In genomic region chr16:17309036-17309435, GRCm38 (mm10) we compare ENCODE assay signal across 23 mouse cellular contexts. TPM values are rescaled to one million over a fixed set of nuclear protein-coding genes. Genes with fewer than 3 reads are reported as not detected.
DNase-seq lines count a peak whose midpoint lies in the region; ATAC-seq and TF ChIP-seq lines count a peak whose summit lies in the region.
"Had no signal": no experiment of that assay in that cellular context is flagged by ENCODE, and none has a peak within 500 bp of the region (broad histone marks: within the 10 kb centered on the region; RNA-seq: fewer than 3 reads in every experiment).

No protein-coding gene starts in this region.

- 81% methylated on average over 10 of the region's 10 CpGs for WGBS in lung, adult 2 months
- 94% methylated on average over 10 of the region's 10 CpGs for WGBS in midbrain, embryonic 13.5 days
- WGBS in midbrain, postnatal 0 days = 95% methylated on average over 10 of the region's 10 CpGs

- H3K4me2 ChIP-seq in midbrain, embryonic 13.5 days (replicated peaks) = no peak overlapping the region
- H3K4me2 ChIP-seq in midbrain, postnatal 0 days (ENCODE audit: low read depth, low read length, poor library complexity, severe bottlenecking) = no peak overlapping the region
- H3K4me2 ChIP-seq: embryonic facial prominence, embryonic 12.5 days; forebrain, embryonic 13.5 days; forebrain, embryonic 15.5 days had no signal

- H3K9ac ChIP-seq in midbrain, embryonic 13.5 days (replicated peaks) = no peak overlapping the region
- no peak overlapping the region for H3K9ac ChIP-seq in midbrain, postnatal 0 days (replicated peaks; ENCODE audit: low read length, poor library complexity, severe bottlenecking)
- H3K9ac ChIP-seq: embryonic facial prominence, embryonic 12.5 days; forebrain, embryonic 13.5 days; forebrain, embryonic 15.5 days; forebrain, postnatal 0 days had no signal

- ATAC-seq in midbrain, embryonic 13.5 days = no peak
- no peak for ATAC-seq in activated CD4-positive, CD25-positive, alpha-beta regulatory T cell, adult 4 months
- no peak for ATAC-seq in midbrain, postnatal 0 days (ENCODE audit: low FRiP score)
- ATAC-seq: forebrain, embryonic 13.5 days; forebrain, embryonic 15.5 days; forebrain, postnatal 0 days; Patski had no signal

- no peak for TF ChIP-seq POLR2A in lung, adult 2 months (IDR thresholded peaks at IDR 0.05; ENCODE audit: borderline replicate concordance, extremely low read depth, low read depth, low read length)

- peaks cover 93% of the 10 kb centered on the region for H3K36me3 ChIP-seq in midbrain, embryonic 13.5 days
- peaks cover 70% of the 10 kb centered on the region for H3K36me3 ChIP-seq in midbrain, postnatal 0 days (ENCODE audit: insufficient read depth, low read length)

- no peaks in the 10 kb centered on the region for H3K4me1 ChIP-seq in lung, adult 2 months (ENCODE audit: control insufficient read depth, insufficient read depth, low read length)
- H3K4me1 ChIP-seq in midbrain, embryonic 13.5 days (replicated peaks) = no peaks in the 10 kb centered on the region
- H3K4me1 ChIP-seq in midbrain, postnatal 0 days (ENCODE audit: insufficient read depth, low read length) = no peaks in the 10 kb centered on the region
- H3K4me1 ChIP-seq: embryonic facial prominence, embryonic 10.5 days; embryonic facial prominence, embryonic 12.5 days; forebrain, embryonic 13.5 days; forebrain, embryonic 15.5 days had no signal

- TF ChIP-seq CTCF in lung, adult 2 months (IDR thresholded peaks at IDR 0.05; ENCODE audit: insufficient read depth, low read length) = no peak
- no peak for TF ChIP-seq CTCF in midbrain, postnatal 0 days (IDR thresholded peaks at IDR 0.05)

- no peaks in the 10 kb centered on the region for H3K9me3 ChIP-seq in midbrain, embryonic 13.5 days
- H3K9me3 ChIP-seq in midbrain, postnatal 0 days (ENCODE audit: low read length) = no peaks in the 10 kb centered on the region
- H3K9me3 ChIP-seq: embryonic facial prominence, embryonic 10.5 days; embryonic facial prominence, embryonic 12.5 days; forebrain, embryonic 13.5 days; forebrain, embryonic 15.5 days had no signal

- no peak overlapping the region for H3K27ac ChIP-seq in midbrain, embryonic 13.5 days
- H3K27ac ChIP-seq in midbrain, postnatal 0 days (ENCODE audit: low read depth, low read length) = no peak overlapping the region
- H3K27ac ChIP-seq: embryonic facial prominence, embryonic 10.5 days; embryonic facial prominence, embryonic 12.5 days; forebrain, embryonic 13.5 days; forebrain, embryonic 15.5 days had no signal

- no peak overlapping the region for H3K4me3 ChIP-seq in lung, adult 2 months (replicated peaks; ENCODE audit: extremely low read depth, low read depth, low read length)
- H3K4me3 ChIP-seq in midbrain, embryonic 13.5 days (replicated peaks) = no peak overlapping the region
- H3K4me3 ChIP-seq in midbrain, postnatal 0 days (ENCODE audit: low read depth, low read length) = no peak overlapping the region
- H3K4me3 ChIP-seq: embryonic facial prominence, embryonic 10.5 days; embryonic facial prominence, embryonic 12.5 days; forebrain, embryonic 13.5 days; forebrain, embryonic 15.5 days had no signal

- peak; percentile 9 for DNase-seq in lung, adult 2 months
- peak; percentile 24 for DNase-seq in lung, postnatal 10 days
- DNase-seq in lung, postnatal 25 days (ENCODE audit: low spot score) = peak; percentile 36
- peak; percentile 17 to 40 for DNase-seq in lung, postnatal 4 days
- DNase-seq in gastrocnemius, postnatal 4 days (ENCODE audit: low spot score in 2 of 2) = no peak
- DNase-seq in midbrain, postnatal 0 days (ENCODE audit: low spot score) = no peak
- DNase-seq: adrenal gland, adult 8-10 months; adrenal gland, postnatal 14 days; adrenal gland, postnatal 36 days; cerebellum, adult 11-12 months; cerebellum, adult 2 months; cerebellum, adult 9-10 months; cerebellum, postnatal 10 days; cerebellum, postnatal 25 days; forebrain, postnatal 0 days had no signal

- no peaks in the 10 kb centered on the region for H3K27me3 ChIP-seq in midbrain, embryonic 13.5 days
- no peaks in the 10 kb centered on the region for H3K27me3 ChIP-seq in midbrain, postnatal 0 days (ENCODE audit: insufficient read depth, low read length)
- H3K27me3 ChIP-seq: embryonic facial prominence, embryonic 12.5 days; forebrain, embryonic 13.5 days; forebrain, embryonic 15.5 days; Patski had no signal

RNA-seq across cellular contexts. Expression of gene Serpind1, which starts 22.1 kb away (rescaled TPM):
- polyA plus RNA-seq in lung, adult 2 months (2012; rRNA removed) = 0.93 and 1.7 TPM in 2 replicates
- 1.1 and 2.2 TPM in 2 replicates for polyA plus RNA-seq in midbrain, embryonic 13.5 days (2015; fragmentation: Nextera tagmentation; extraction: Ambion mirVana)
- polyA plus RNA-seq in activated CD4-positive, CD25-positive, alpha-beta regulatory T cell, adult 4 months (2017; shearing (Covaris generic)) = under 1 TPM; 0.22 to 0.53 TPM
- 1 to 10 TPM in 1 of 2 experiments, under 1 TPM in 1; 0.78 to 1.9 TPM for total RNA-seq in gastrocnemius, postnatal 4 days (2021)
- 7.3 and 9.4 TPM in 2 replicates for total RNA-seq in midbrain, postnatal 0 days (2014; rRNA removed)
- polyA plus RNA-seq in midbrain, postnatal 0 days (2015; fragmentation: Nextera tagmentation; extraction: Ambion mirVana) = 9.4 and 10.0 TPM in 2 replicates
- total RNA-seq: MEL had no signal

RNA-seq across cellular contexts. Expression of gene Tmem191c, which starts 33.2 kb away (rescaled TPM):
- polyA plus RNA-seq in lung, adult 2 months (2012; rRNA removed) = 7.0 and 8.6 TPM in 2 replicates
- 24.1 and 28.1 TPM in 2 replicates for polyA plus RNA-seq in midbrain, embryonic 13.5 days (2015; fragmentation: Nextera tagmentation; extraction: Ambion mirVana)
- polyA plus RNA-seq in activated CD4-positive, CD25-positive, alpha-beta regulatory T cell, adult 4 months (2017; shearing (Covaris generic)) = 10 to 100 TPM; 30.6 to 32.6 TPM
- 1 to 10 TPM; 4.4 to 5.8 TPM for total RNA-seq in gastrocnemius, postnatal 4 days (2021)
- total RNA-seq in midbrain, postnatal 0 days (2014; rRNA removed) = 79.4 and 80.4 TPM in 2 replicates
- 126 and 133 TPM in 2 replicates for polyA plus RNA-seq in midbrain, postnatal 0 days (2015; fragmentation: Nextera tagmentation; extraction: Ambion mirVana)

Comparison
In these comparisons a context has a peak if more than half of its experiments do, and no peak if none do; other contexts are left out.
1. DNase-seq: peak in lung, adult 2 months (single experiment), lung, postnatal 10 days (single experiment), lung, postnatal 25 days (single experiment) and lung, postnatal 4 days (2 of 2); none in gastrocnemius, postnatal 4 days (0 of 2) and midbrain, postnatal 0 days (single experiment).